Mouse (Mus musculus) embryonic stem cell, embryonic (primary cell): ENCODE results near the gene Gm17267.
"Not testable (repeated sequence)": the region's sequence is repeated elsewhere in the genome, so short reads cannot be mapped to it uniquely, and the experiment has no call there.

Experiments
- CTCF ChIA-PET, 4 experiments: fragments of 300-600 bp in 2 of 4; fragments of 350-600 bp in 2 of 4; sonication (Branson Sonifier 250); formaldehyde crosslinking; loops; one replicate each; lab custom pipeline; 2022; ENCODE audit warnings: inconsistent platforms in 2 of 4; lab: Charles Lee
- POLR2A ChIA-PET, 4 experiments: fragments of 300-600 bp in 2 of 4; fragments of 350-600 bp in 2 of 4; sonication (Branson Sonifier 250); formaldehyde crosslinking; loops; one replicate each; lab custom pipeline; 2022; ENCODE audit warnings: antibody characterized with exemption in 4 of 4, inconsistent platforms in 1 of 4; lab: Charles Lee

Gm17267 gene

DNA sequence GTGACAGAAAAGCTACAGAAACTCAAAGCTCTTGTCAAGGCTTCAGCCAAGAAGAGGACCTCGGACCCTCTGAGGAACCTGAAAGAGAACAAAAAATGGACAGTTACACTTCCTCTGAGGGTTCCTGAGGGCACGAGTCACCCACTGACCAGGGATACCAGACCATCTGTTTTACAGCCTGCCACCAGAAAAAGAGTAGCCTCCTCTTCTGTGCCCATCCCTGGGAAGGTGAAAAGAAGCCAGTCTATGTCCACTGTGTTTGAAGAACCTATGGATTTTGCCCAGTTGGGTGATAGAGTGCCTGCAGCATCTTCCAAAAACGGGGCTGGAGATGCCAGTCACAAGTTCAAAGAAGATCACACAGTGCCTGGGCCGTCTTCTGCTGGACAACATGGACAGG is at the start of gene Gm17267:
TSS of gene Gm17267 (plus strand) at position 301 of the 400 bp plus-strand sequence.
- CTCF ChIA-PET = not testable (repeated sequence)

More for the DNA sequence above, at the start of gene Gm17267:
- POLR2A ChIA-PET = not testable (repeated sequence)
